ENCODE assay signal across 8 mouse cellular contexts in genomic region chr1:173365970-173366409, GRCm38 (mm10). TPM values are rescaled to one million over a fixed set of nuclear protein-coding genes. Genes with fewer than 3 reads are reported as not detected.
DNase-seq lines count a peak whose midpoint lies in the region; ATAC-seq and TF ChIP-seq lines count a peak whose summit lies in the region.

No protein-coding gene starts in this region.

- H3K4me1 ChIP-seq in kidney, embryonic 16.5 days (ENCODE audit: insufficient read depth, low read length): peaks cover 14% of the 10 kb centered on the region; the same call in 1 of the 2 replicates
- peaks cover 10% of the 10 kb centered on the region; the same call in 1 of the 2 replicates for H3K4me1 ChIP-seq in intestine, embryonic 16.5 days (ENCODE audit: control insufficient read depth, insufficient read depth, low read length)
- H3K4me1 ChIP-seq in midbrain, postnatal 0 days (ENCODE audit: insufficient read depth, low read length): peaks cover 19% of the 10 kb centered on the region; the same call in 1 of the 2 replicates

- peaks cover 52% of the 10 kb centered on the region for H3K27me3 ChIP-seq in kidney, embryonic 16.5 days (ENCODE audit: insufficient read depth, low read length)
- H3K27me3 ChIP-seq in intestine, embryonic 16.5 days (replicated peaks; ENCODE audit: control insufficient read depth, insufficient read depth, low read length): peaks cover 24% of the 10 kb centered on the region
- no peaks in the 10 kb centered on the region for H3K27me3 ChIP-seq in midbrain, postnatal 0 days (ENCODE audit: insufficient read depth, low read length)

- no peak for DNase-seq in kidney, postnatal 10 days
- DNase-seq in midbrain, postnatal 0 days (ENCODE audit: low spot score): no peak
- no peak for DNase-seq in thymus, postnatal 36 days
- no peak for DNase-seq in urinary bladder, postnatal 10 days (ENCODE audit: low spot score)

- H3K4me2 ChIP-seq in kidney, embryonic 16.5 days (replicated peaks; ENCODE audit: low read depth, low read length): no peak overlapping the region; the same call in 1 of the 2 replicates
- H3K4me2 ChIP-seq in intestine, embryonic 16.5 days (ENCODE audit: low read depth, low read length): peak overlapping the region; percentile 83
- H3K4me2 ChIP-seq in midbrain, postnatal 0 days (ENCODE audit: low read depth, low read length, poor library complexity, severe bottlenecking): peak overlapping the region; percentile 85

- H3K4me3 ChIP-seq in kidney, embryonic 16.5 days (ENCODE audit: low read length): peak overlapping the region; percentile 6; the same call in 1 of the 2 replicates
- peak overlapping the region; percentile 54 for H3K4me3 ChIP-seq in intestine, embryonic 16.5 days (ENCODE audit: low read length)
- H3K4me3 ChIP-seq in midbrain, postnatal 0 days (ENCODE audit: low read depth, low read length): peak overlapping the region; percentile 99

- WGBS in kidney, embryonic 16.5 days: 4% methylated on average over 13 of the region's 13 CpGs
- 3% methylated on average over 13 of the region's 13 CpGs for WGBS in intestine, embryonic 16.5 days
- under 1% methylated on average over 12 of the region's 13 CpGs for WGBS in midbrain, postnatal 0 days

- no peaks in the 10 kb centered on the region for H3K36me3 ChIP-seq in kidney, embryonic 16.5 days (ENCODE audit: insufficient read depth, low read length)
- no peaks in the 10 kb centered on the region for H3K36me3 ChIP-seq in intestine, embryonic 16.5 days (ENCODE audit: control insufficient read depth, insufficient read depth, low read length)
- no peaks in the 10 kb centered on the region for H3K36me3 ChIP-seq in midbrain, postnatal 0 days (ENCODE audit: insufficient read depth, low read length)

- H3K9me3 ChIP-seq in kidney, embryonic 16.5 days (ENCODE audit: low read length): no peaks in the 10 kb centered on the region
- H3K9me3 ChIP-seq in intestine, embryonic 16.5 days (ENCODE audit: control insufficient read depth, low read length): no peaks in the 10 kb centered on the region
- H3K9me3 ChIP-seq in midbrain, postnatal 0 days (ENCODE audit: low read length): no peaks in the 10 kb centered on the region

- H3K27ac ChIP-seq in kidney, embryonic 16.5 days (ENCODE audit: low read length): no peak overlapping the region
- H3K27ac ChIP-seq in intestine, embryonic 16.5 days (ENCODE audit: low read length): no peak overlapping the region
- H3K27ac ChIP-seq in midbrain, postnatal 0 days (ENCODE audit: low read depth, low read length): peak overlapping the region; percentile 95

- no peak for TF ChIP-seq CTCF in midbrain, postnatal 0 days (IDR thresholded peaks at IDR 0.05)

- ATAC-seq in kidney, embryonic 16.5 days (ENCODE audit: low FRiP score, low TSS enrichment): peak; percentile 17; the same call in 1 of the 2 replicates
- peak; percentile 41 for ATAC-seq in cerebellum, adult (ENCODE audit: insufficient number of reproducible peaks, low FRiP score, low TSS enrichment)
- peak; percentile 66 for ATAC-seq in erythroid progenitor cell, adult 5-6 weeks (replicated peaks; ENCODE audit: low FRiP score, poor library complexity, severe bottlenecking)
- no peak; the same call in 1 of the 2 replicates for ATAC-seq in intestine, embryonic 16.5 days
- peak; percentile 29 for ATAC-seq in midbrain, postnatal 0 days (ENCODE audit: low FRiP score)

- no peak overlapping the region for H3K9ac ChIP-seq in kidney, embryonic 16.5 days (replicated peaks; ENCODE audit: low read length)
- H3K9ac ChIP-seq in intestine, embryonic 16.5 days (ENCODE audit: low read depth, low read length): no peak overlapping the region
- H3K9ac ChIP-seq in midbrain, postnatal 0 days (replicated peaks; ENCODE audit: low read length, poor library complexity, severe bottlenecking): peak overlapping the region; percentile 100

RNA-seq across cellular contexts. Expression of gene Cadm3, which starts 1.5 kb away (rescaled TPM):
- 1.1 and 1.4 TPM in 2 replicates for polyA plus RNA-seq in kidney, embryonic 16.5 days (2015; fragmentation: Nextera tagmentation; extraction: Ambion mirVana)
- not detected in 2 replicates for total RNA-seq in erythroid progenitor cell, adult 5-6 weeks (2015; ENCODE audit: low replicate concordance)
- total RNA-seq in erythroid progenitor cell, adult 5-6 weeks (2017; ENCODE audit: low replicate concordance): 7.8 TPM in 2 replicates
- polyA plus RNA-seq in intestine, embryonic 16.5 days (2015; fragmentation: Nextera tagmentation; extraction: Ambion mirVana): 1.8 and 2.0 TPM in 2 replicates
- 547 and 554 TPM in 2 replicates for total RNA-seq in midbrain, postnatal 0 days (2014; rRNA removed)
- 53.9 and 60.8 TPM in 2 replicates for polyA plus RNA-seq in midbrain, postnatal 0 days (2015; fragmentation: Nextera tagmentation; extraction: Ambion mirVana)

RNA-seq across cellular contexts. Expression of gene Aim2, which starts 15.3 kb away (rescaled TPM):
- polyA plus RNA-seq in kidney, embryonic 16.5 days (2015; fragmentation: Nextera tagmentation; extraction: Ambion mirVana): 2.3 and 3.5 TPM in 2 replicates
- 101 and 132 TPM in 2 replicates for total RNA-seq in erythroid progenitor cell, adult 5-6 weeks (2015; ENCODE audit: low replicate concordance)
- 121 and 141 TPM in 2 replicates for total RNA-seq in erythroid progenitor cell, adult 5-6 weeks (2017; ENCODE audit: low replicate concordance)
- 3.9 and 5.3 TPM in 2 replicates for polyA plus RNA-seq in intestine, embryonic 16.5 days (2015; fragmentation: Nextera tagmentation; extraction: Ambion mirVana)
- 0.66 and 2.8 TPM in 2 replicates for total RNA-seq in midbrain, postnatal 0 days (2014; rRNA removed)
- 0.89 and 1.0 TPM in 2 replicates for polyA plus RNA-seq in midbrain, postnatal 0 days (2015; fragmentation: Nextera tagmentation; extraction: Ambion mirVana)

RNA-seq across cellular contexts. Expression of gene Ackr1, which starts 32.4 kb away (rescaled TPM):
- 0.45 and 0.75 TPM in 2 replicates for polyA plus RNA-seq in kidney, embryonic 16.5 days (2015; fragmentation: Nextera tagmentation; extraction: Ambion mirVana)
- total RNA-seq in erythroid progenitor cell, adult 5-6 weeks (2015; ENCODE audit: low replicate concordance): 223 and 265 TPM in 2 replicates
- total RNA-seq in erythroid progenitor cell, adult 5-6 weeks (2017; ENCODE audit: low replicate concordance): 67.0 and 67.1 TPM in 2 replicates
- polyA plus RNA-seq in intestine, embryonic 16.5 days (2015; fragmentation: Nextera tagmentation; extraction: Ambion mirVana): 1.4 and 2.3 TPM in 2 replicates
- 38.0 and 52.3 TPM in 2 replicates for total RNA-seq in midbrain, postnatal 0 days (2014; rRNA removed)
- polyA plus RNA-seq in midbrain, postnatal 0 days (2015; fragmentation: Nextera tagmentation; extraction: Ambion mirVana): 23.1 and 24.1 TPM in 2 replicates

Comparison
In these comparisons a context has a peak if more than half of its experiments do, and no peak if none do; other contexts are left out.
1. H3K4me3 ChIP-seq: peak in every context shown above with its lines; median percentile 99 in midbrain, postnatal 0 days; 54 in intestine, embryonic 16.5 days; 6 in kidney, embryonic 16.5 days.
2. RNA of gene Cadm3, which starts 1.5 kb away (polyA plus RNA-seq): 53.9 to 60.8 TPM in midbrain, postnatal 0 days; 1.8 to 2.0 TPM in intestine, embryonic 16.5 days and 1.1 to 1.4 TPM in kidney, embryonic 16.5 days; every median in the first group is over 10 times any median in the second.